Comparison of ENCODE assay signal across 30 mouse cellular contexts in genomic region chr6:47004430-47004829, GRCm38 (mm10).
DNase-seq lines count a peak whose midpoint lies in the region; ATAC-seq lines count a peak whose summit lies in the region.
"Had no signal": no experiment of that assay in that cellular context is flagged by ENCODE, and none has a peak within 500 bp of the region (broad histone marks: within the 10 kb centered on the region; RNA-seq: fewer than 3 reads in every experiment).

No protein-coding gene starts in this region.

- H3K4me3 ChIP-seq in midbrain, embryonic 14.5 days (replicated peaks; ENCODE audit: low read depth, low read length), result no peak overlapping the region
- no peak overlapping the region for H3K4me3 ChIP-seq in midbrain, embryonic 16.5 days (ENCODE audit: low read depth, low read length)
- no peak overlapping the region for H3K4me3 ChIP-seq in kidney, embryonic 16.5 days (ENCODE audit: low read length)
- H3K4me3 ChIP-seq: embryonic facial prominence, embryonic 13.5 days; forebrain, embryonic 10.5 days; forebrain, embryonic 15.5 days; hindbrain, embryonic 12.5 days; left cerebral cortex, adult 2 months; limb, embryonic 13.5 days; lung, embryonic 15.5 days; megakaryocyte, embryonic 14.5 days; midbrain, embryonic 12.5 days; stomach, embryonic 15.5 days had no signal

- intact Hi-C loops in left cerebral cortex, postnatal 14 days (cut with DNase I), result no loop called here

- H3K27me3 ChIP-seq in midbrain, embryonic 14.5 days (ENCODE audit: control insufficient read depth, insufficient read depth, low read length), result no peaks in the 10 kb centered on the region
- H3K27me3 ChIP-seq in midbrain, embryonic 16.5 days (ENCODE audit: control insufficient read depth, insufficient read depth, low read depth, low read length), result no peaks in the 10 kb centered on the region
- H3K27me3 ChIP-seq in kidney, embryonic 16.5 days (ENCODE audit: insufficient read depth, low read length), result no peaks in the 10 kb centered on the region
- H3K27me3 ChIP-seq: embryonic facial prominence, embryonic 13.5 days; forebrain, embryonic 15.5 days; hindbrain, embryonic 12.5 days; limb, embryonic 13.5 days; lung, embryonic 15.5 days; megakaryocyte, embryonic 14.5 days; midbrain, embryonic 12.5 days; stomach, embryonic 15.5 days had no signal

- H3K36me3 ChIP-seq in midbrain, embryonic 14.5 days (ENCODE audit: control insufficient read depth, insufficient read depth, low read length), result no peaks in the 10 kb centered on the region
- H3K36me3 ChIP-seq in midbrain, embryonic 16.5 days (ENCODE audit: control insufficient read depth, insufficient read depth, low read length), result no peaks in the 10 kb centered on the region
- no peaks in the 10 kb centered on the region for H3K36me3 ChIP-seq in kidney, embryonic 16.5 days (ENCODE audit: insufficient read depth, low read length)
- H3K36me3 ChIP-seq: embryonic facial prominence, embryonic 13.5 days; forebrain, embryonic 10.5 days; forebrain, embryonic 15.5 days; hindbrain, embryonic 12.5 days; limb, embryonic 13.5 days; lung, embryonic 15.5 days; midbrain, embryonic 12.5 days; stomach, embryonic 15.5 days had no signal

- no peak overlapping the region for H3K4me2 ChIP-seq in midbrain, embryonic 14.5 days (ENCODE audit: low read length)
- H3K4me2 ChIP-seq in midbrain, embryonic 16.5 days (ENCODE audit: low read length), result no peak overlapping the region
- no peak overlapping the region for H3K4me2 ChIP-seq in kidney, embryonic 16.5 days (replicated peaks; ENCODE audit: low read depth, low read length)
- H3K4me2 ChIP-seq: embryonic facial prominence, embryonic 13.5 days; forebrain, embryonic 15.5 days; hindbrain, embryonic 12.5 days; limb, embryonic 13.5 days; liver, embryonic 11.5 days; lung, embryonic 15.5 days; midbrain, embryonic 12.5 days; stomach, embryonic 15.5 days had no signal

- no peak for ATAC-seq in midbrain, embryonic 14.5 days (ENCODE audit: low FRiP score, low TSS enrichment)
- no peak for ATAC-seq in midbrain, embryonic 16.5 days
- ATAC-seq in kidney, embryonic 16.5 days (ENCODE audit: low FRiP score, low TSS enrichment), result no peak
- ATAC-seq: CD4-positive, CD25-positive, alpha-beta regulatory T cell, adult 4 months; forebrain, embryonic 15.5 days; intestine, embryonic 16.5 days had no signal

- DNase-seq in midbrain, embryonic 14.5 days, result peak; percentile 24
- peak; percentile 43 to 51 for DNase-seq in frontal cortex, adult 2 months (ENCODE audit: extremely low spot score in 1 of 2, low spot score in 1 of 2)
- peak; percentile 19 to 68 for DNase-seq in frontal cortex, postnatal 36 days (ENCODE audit: low spot score in 2 of 2)
- DNase-seq in left cerebral cortex, postnatal 14 days (ENCODE audit: low spot score in 2 of 2), result peak; percentile 30 to 38
- DNase-seq in cerebellum, adult 11-12 months, result no peak
- DNase-seq: adrenal gland, postnatal 14 days; cerebellum, adult 18-20 months; cerebellum, postnatal 10 days; kidney, adult 8-10 months; kidney, postnatal 10 days; layer of hippocampus, adult 9-11 months; lung, postnatal 36 days; retina, postnatal 1 day; thymus, adult 2 months; thymus, postnatal 36 days had no signal

- 39% methylated on average over 3 of the region's 3 CpGs for WGBS in midbrain, embryonic 14.5 days
- 48% methylated on average over 3 of the region's 3 CpGs for WGBS in midbrain, embryonic 16.5 days
- 44% methylated on average over 3 of the region's 3 CpGs for WGBS in kidney, embryonic 16.5 days

- no peak overlapping the region for H3K27ac ChIP-seq in midbrain, embryonic 14.5 days (replicated peaks; ENCODE audit: low read depth, low read length)
- no peak overlapping the region for H3K27ac ChIP-seq in midbrain, embryonic 16.5 days (ENCODE audit: low read length)
- no peak overlapping the region for H3K27ac ChIP-seq in kidney, embryonic 16.5 days (ENCODE audit: low read length)
- H3K27ac ChIP-seq: embryonic facial prominence, embryonic 13.5 days; forebrain, embryonic 10.5 days; forebrain, embryonic 15.5 days; hindbrain, embryonic 12.5 days; limb, embryonic 13.5 days; lung, embryonic 15.5 days; midbrain, embryonic 12.5 days; stomach, embryonic 15.5 days had no signal

- no peaks in the 10 kb centered on the region for H3K9me3 ChIP-seq in midbrain, embryonic 14.5 days (ENCODE audit: control insufficient read depth, low read length)
- H3K9me3 ChIP-seq in midbrain, embryonic 16.5 days (replicated peaks; ENCODE audit: control insufficient read depth, low read length, poor library complexity, severe bottlenecking), result no peaks in the 10 kb centered on the region
- H3K9me3 ChIP-seq in kidney, embryonic 16.5 days (ENCODE audit: low read length), result no peaks in the 10 kb centered on the region
- H3K9me3 ChIP-seq: embryonic facial prominence, embryonic 13.5 days; forebrain, embryonic 10.5 days; forebrain, embryonic 15.5 days; hindbrain, embryonic 12.5 days; limb, embryonic 13.5 days; lung, embryonic 15.5 days; megakaryocyte, embryonic 14.5 days; midbrain, embryonic 12.5 days; stomach, embryonic 15.5 days had no signal

- no peaks in the 10 kb centered on the region for H3K4me1 ChIP-seq in midbrain, embryonic 14.5 days (ENCODE audit: control insufficient read depth, insufficient read depth, low read length)
- H3K4me1 ChIP-seq in midbrain, embryonic 16.5 days (ENCODE audit: control insufficient read depth, insufficient read depth, low read length), result no peaks in the 10 kb centered on the region
- no peaks in the 10 kb centered on the region for H3K4me1 ChIP-seq in kidney, embryonic 16.5 days (ENCODE audit: insufficient read depth, low read length)
- H3K4me1 ChIP-seq: embryonic facial prominence, embryonic 13.5 days; forebrain, embryonic 10.5 days; forebrain, embryonic 15.5 days; hindbrain, embryonic 12.5 days; limb, embryonic 13.5 days; lung, embryonic 15.5 days; megakaryocyte, embryonic 14.5 days; midbrain, embryonic 12.5 days; stomach, embryonic 15.5 days had no signal

- H3K9ac ChIP-seq in midbrain, embryonic 14.5 days (replicated peaks; ENCODE audit: low read length), result no peak overlapping the region
- no peak overlapping the region for H3K9ac ChIP-seq in midbrain, embryonic 16.5 days (ENCODE audit: low read depth, low read length)
- no peak overlapping the region for H3K9ac ChIP-seq in kidney, embryonic 16.5 days (replicated peaks; ENCODE audit: low read length)
- H3K9ac ChIP-seq: embryonic facial prominence, embryonic 13.5 days; forebrain, embryonic 15.5 days; hindbrain, embryonic 12.5 days; limb, embryonic 13.5 days; lung, embryonic 15.5 days; midbrain, embryonic 12.5 days; stomach, embryonic 15.5 days had no signal
